Mouse (Mus musculus): Measurements from ENCODE around the gene Ropn1.
"Not testable (repeated sequence)": the region's sequence is repeated elsewhere in the genome, so short reads cannot be mapped to it uniquely, and the experiment has no call there.

Gene Ropn1

DNA sequence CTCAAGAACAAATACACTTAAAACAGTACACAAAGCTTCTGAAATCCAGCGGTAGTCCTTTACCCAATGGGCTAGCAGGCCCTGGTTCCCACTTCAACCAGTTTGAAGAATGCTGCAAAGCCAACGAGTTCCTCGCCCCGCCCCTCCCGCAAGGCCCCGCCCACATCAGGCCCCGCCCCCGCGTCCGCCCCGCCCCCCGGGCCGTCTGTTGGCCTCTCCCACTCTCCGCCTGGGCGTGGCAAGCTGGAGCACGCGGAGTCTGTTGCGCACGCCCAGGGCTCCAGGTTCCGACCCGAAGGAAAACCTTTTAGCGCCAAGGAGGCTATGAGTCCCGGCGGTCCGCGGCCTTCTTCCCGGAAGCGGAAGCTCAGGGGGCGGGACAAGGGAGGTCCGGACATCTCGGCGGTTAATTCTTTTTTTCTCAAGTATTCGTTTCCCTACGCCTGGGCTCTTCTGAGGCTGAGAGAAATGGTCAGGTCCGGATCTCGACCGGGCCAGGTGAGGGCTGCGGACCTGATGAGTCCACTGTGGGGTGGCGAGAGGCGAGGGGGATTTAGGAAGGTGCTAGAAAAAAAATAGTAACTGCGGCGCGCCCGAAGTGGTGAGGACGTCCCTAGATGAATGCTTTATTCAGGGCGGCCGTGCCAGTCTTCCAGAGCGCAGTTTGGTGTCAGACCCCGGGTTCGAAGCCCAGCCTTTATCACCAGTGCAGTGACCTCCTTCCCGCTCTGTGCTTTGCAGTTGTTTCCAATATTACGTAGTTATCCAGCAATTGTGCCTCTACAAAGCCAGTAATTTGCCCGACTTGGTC, 40.8 kb downstream of the Ropn1 start, which contains the start of gene Ccdc14:
Ccdc14 (plus strand) TSS at position 283 of the 811 bp plus-strand sequence.
- peak; percentile 69 to 79 for DNase-seq (ENCODE audit: low spot score in 2 of 2)

DNA sequence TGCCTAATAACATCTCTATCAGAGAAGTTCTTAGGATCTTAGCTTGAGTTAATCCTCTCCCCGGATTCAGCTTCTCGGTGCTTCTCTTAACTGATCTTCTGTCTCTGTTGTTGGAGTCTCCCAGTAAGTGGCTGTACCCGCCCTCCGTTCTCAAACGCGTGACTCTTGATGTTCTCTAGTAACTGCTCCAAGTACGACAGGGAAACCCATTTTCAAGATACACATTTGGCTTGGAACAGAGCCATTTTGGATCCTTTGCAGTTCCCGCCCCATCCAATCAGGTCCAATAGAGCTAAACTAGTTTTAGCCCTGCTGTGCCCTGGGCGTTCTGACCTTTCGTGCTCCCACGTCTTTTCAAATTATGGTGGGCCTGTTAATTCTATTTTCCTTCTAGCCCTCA, 41.4 kb downstream of the Ropn1 start:
- DNase-seq (ENCODE audit: low spot score in 2 of 2), result no peak

DNA sequence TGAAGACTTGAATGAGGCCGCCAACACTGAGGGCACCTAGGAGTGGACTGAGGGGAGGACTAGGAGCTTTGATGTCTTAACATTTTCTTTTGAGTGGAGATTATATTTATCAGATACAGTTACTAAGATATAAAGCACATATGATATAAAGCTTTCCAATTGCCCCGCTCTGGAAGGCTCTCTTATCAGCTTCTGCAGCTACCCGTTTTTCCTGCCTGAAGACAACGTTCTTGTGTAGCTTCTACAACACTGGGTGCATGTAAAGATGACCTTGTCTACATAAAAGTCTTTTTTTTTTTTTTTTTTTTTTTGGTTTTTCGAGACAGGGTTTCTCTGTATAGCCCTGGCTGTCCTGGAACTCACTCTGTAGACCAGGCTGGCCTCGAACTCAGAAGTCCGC, 44.8 kb downstream of the Ropn1 start:
- DNase-seq (ENCODE audit: low spot score in 2 of 2), result no peak

DNA sequence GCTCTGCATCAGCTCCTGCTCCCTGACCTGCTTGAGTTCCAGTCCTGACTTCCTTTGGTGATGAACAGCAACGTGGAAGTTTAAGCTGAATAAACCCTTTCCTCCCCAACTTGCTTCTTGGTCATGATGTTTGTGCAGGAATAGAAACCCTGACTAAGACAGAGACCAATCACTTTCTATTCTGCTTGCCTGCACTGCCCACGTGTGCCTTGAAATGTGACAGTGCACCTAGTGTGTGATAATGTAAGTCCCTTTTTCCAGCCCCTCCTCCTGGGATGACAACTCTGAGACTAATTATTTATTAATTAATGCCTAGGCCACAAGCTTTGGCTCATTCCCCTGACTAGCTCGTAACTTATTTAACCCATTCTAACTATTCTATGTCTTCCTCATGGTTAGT, 49.0 kb downstream of the Ropn1 start:
- not testable (repeated sequence) for DNase-seq (ENCODE audit: low spot score in 2 of 2)

DNA sequence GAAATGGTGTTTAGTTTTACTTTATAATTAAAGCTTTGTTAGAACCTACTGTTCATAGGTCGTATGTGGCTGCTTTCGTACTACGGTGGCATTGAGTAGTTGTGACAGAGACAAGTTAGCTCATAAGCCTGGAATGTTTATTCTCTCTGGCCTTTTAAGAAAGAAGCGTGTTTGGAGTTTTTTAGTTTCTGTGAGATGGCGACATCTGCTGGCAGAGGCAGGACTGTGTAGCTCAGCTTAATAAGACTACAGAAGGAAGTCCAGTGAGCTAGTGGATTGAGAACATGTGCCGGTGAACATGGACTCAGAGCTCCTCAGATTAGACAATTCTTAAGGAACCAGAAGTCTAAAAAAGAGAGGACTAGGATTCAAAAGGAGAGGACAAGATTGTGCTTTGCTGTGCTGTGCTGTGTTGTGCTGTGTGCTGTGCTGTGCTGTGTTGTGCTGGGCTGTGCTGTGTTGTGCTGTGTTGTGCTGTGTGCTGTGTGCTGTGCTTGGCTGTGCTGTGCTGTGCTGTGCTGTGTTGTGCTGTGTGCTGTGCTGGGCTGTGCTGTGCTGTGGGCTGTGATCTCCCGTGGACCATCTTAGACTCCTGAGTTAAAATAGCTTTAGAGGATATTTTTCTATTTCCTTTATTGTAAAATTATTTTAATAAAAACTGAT, 50.6 kb downstream of the Ropn1 start:
- DNase-seq (ENCODE audit: low spot score in 2 of 2), result peak; percentile 45 to 67

DNA sequence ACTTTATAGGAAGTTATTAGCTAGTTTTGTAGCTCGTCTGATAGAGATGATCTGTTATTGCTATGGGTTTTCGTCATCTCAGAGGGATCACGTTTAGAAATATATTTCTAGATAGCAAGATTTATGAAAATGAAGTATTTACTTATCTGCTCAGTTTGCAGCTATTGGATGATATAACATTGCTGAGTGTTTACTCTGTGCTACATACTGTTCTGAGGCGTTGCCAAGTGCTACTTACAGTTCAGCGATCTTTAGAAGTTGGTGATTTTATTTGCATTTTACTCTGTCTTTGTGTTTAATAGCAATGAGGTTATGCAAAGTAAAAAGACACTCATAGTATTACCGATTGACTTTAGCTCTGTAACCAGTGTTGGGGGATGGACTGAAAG, 51.1 kb downstream of the Ropn1 start:
- no peak for DNase-seq (ENCODE audit: low spot score in 2 of 2)

DNA sequence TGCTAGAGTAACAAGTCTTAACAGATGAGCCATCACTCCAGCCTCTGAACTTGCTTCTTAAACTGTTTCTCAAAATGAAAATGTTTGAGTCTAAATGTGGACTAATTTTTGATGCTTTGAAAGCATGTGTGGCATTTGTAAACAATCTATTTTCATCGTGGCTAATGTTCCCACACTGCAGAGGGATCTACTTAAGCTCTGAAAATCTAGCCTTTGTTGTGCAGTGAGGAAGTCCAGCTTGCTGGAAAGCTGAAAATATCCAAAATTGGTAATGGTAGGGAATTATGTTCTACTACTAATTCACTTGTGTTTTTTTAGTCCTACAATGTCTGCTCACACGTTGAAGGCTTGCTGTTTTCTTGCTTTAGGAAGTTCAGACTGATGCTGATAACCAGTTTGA, 56.3 kb downstream of the Ropn1 start:
- no peak for DNase-seq (ENCODE audit: low spot score in 2 of 2)

DNA sequence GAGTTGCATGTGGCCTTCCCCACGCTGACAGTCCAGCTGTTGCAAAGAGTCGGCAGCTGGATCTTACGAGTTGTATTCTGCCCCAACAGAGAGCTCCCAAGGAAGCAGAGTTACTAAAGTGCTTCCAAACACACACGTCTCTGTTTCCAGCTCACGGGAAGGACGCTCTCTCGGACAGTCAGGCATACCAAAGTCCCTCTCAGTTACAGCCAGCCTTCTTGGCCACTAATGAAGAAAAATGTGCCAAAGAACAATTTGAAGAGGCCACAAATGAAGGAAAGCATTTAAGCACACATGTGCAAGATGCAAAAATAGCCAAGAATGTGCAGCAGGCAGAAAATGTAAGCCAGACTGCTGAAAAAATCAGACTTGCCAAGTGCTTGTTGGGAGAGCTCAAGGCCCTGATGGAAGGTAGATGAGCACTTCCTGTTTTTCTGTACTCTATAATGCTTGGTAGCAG, 56.8 kb downstream of the Ropn1 start:
- DNase-seq (ENCODE audit: low spot score in 2 of 2), result no peak

DNA sequence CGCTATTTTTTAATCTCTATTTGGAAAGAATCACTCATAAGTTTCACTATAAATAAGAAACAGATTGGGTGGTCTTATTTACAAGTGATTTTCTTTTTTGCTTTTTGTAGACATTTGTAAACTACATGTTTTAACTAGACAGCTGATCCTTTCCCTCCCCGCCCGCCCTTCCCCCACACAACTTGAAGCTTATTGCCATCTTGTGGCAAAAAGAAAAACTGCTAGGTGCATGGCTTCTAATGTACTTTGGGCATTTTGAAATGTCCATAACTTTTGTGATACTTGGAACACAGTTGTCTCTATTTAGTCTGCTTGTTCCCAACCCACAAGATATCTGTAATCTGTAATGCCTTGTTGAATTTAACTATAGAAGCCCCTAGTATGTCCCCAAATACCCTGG, 61.8 kb downstream of the Ropn1 start:
- DNase-seq (ENCODE audit: low spot score in 2 of 2), result no peak

DNA sequence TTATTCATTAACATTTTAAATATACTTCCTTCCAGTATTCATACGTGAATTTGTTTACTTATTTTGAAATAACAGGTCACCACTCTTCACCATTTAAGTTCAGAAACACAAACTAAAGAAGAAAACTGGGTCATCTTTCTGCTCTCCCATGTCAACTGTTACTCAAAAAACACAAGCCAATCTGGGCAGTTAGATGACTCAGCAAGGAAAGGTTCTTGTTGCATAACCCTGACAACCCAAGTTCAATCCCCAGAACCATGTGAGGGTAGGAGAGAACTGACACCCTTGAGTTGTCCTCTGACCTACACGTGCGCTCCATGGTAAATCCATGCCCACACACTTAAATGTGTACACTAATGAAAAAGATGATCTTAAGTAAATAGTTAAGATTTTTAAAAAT, 75.4 kb downstream of the Ropn1 start:
- DNase-seq (ENCODE audit: low spot score in 2 of 2), result no peak
